Mouse (Mus musculus): ENCODE measurements around the gene Dnah1. TPM values are rescaled to one million over a fixed set of nuclear protein-coding genes. Genes with fewer than 3 reads are reported as not detected.

The Dnah1 gene
- polyA plus RNA-seq, 1 experiment from 2014 or later: 4.9 TPM

DNA sequence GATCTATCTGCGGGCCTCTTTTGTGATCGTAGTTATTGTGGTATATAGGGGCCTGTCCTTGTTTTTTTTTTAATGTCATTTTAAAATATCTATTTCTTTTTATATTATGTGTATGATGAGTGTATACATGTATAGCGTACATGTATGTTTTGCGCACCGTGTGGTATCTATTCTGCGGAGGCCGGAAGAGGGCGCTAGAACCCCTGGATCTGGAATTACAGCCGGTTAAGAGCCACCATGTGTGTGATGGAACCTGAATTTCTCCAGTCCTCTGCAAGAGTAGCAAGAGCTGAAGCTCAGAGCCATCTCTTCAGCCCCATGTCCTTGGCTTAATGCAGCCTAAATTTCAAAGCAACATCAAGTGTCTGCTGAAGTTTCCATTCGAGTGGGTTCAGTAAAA lies 1.2 kb upstream of the Dnah1 start:
- no peak overlapping the region for H3K4me2 ChIP-seq (ENCODE audit: low read depth, low read length)
- 66% methylated on average over 10 of the region's 10 CpGs for WGBS

DNA sequence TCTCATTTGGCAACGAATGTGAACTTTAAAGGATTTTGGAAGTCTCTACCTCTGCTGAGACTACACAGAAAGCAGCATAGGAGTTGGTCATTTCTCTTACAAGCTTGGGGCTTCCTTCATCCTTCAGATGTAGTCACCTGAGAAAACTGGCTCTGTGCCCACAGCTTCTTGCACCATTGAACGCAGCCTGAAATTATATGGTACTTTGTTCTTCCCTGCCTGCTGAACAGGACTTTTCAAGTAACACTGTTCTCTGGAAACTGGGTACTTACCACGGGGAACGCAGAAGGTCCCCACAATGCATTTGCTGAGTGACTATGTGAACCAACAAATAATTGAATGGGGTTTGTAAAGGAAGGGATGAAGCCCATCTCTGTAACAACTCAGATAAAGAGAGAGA lies 507 bp downstream of the Dnah1 start:
- Histone ChIP-seq H3K27me3 (ENCODE audit: control insufficient read depth, insufficient read depth, low read length) (no peaks in the 10 kb centered on the region), H3K36me3 (ENCODE audit: control insufficient read depth, insufficient read depth, low read length) (no peaks in the 10 kb centered on the region), H3K9me3 (replicated peaks; ENCODE audit: control insufficient read depth, low read length) (no peaks in the 10 kb centered on the region), H3K9ac (ENCODE audit: low read length) (no peak overlapping the region), H3K4me1 (ENCODE audit: control insufficient read depth, insufficient read depth, low read length) (peaks cover 4% of the 10 kb centered on the region; the same call in 1 of the 2 replicates), H3K4me3 (replicated peaks; ENCODE audit: low read length) (peak overlapping the region; percentile 44), H3K27ac (ENCODE audit: low read length) (no peak overlapping the region), H3K4me2 (ENCODE audit: low read depth, low read length) (peak overlapping the region; percentile 78)
- ATAC-seq (ENCODE audit: insufficient read depth, low FRiP score): no peak
- 80% methylated on average over 4 of the region's 4 CpGs for WGBS

More for the DNA sequence above, 1.2 kb upstream of the Dnah1 start:
- no peaks in the 10 kb centered on the region for H3K27me3 ChIP-seq (ENCODE audit: control insufficient read depth, insufficient read depth, low read length)
- H3K4me3 ChIP-seq (replicated peaks; ENCODE audit: low read length): no peak overlapping the region
- H3K4me1 ChIP-seq (ENCODE audit: control insufficient read depth, insufficient read depth, low read length): peaks cover 4% of the 10 kb centered on the region; the same call in 1 of the 2 replicates
- no peaks in the 10 kb centered on the region for H3K36me3 ChIP-seq (ENCODE audit: control insufficient read depth, insufficient read depth, low read length)
- no peaks in the 10 kb centered on the region for H3K9me3 ChIP-seq (replicated peaks; ENCODE audit: control insufficient read depth, low read length)
- H3K9ac ChIP-seq (ENCODE audit: low read length): no peak overlapping the region
- no peak overlapping the region for H3K27ac ChIP-seq (ENCODE audit: low read length)
- no peak for ATAC-seq (ENCODE audit: insufficient read depth, low FRiP score)

DNA sequence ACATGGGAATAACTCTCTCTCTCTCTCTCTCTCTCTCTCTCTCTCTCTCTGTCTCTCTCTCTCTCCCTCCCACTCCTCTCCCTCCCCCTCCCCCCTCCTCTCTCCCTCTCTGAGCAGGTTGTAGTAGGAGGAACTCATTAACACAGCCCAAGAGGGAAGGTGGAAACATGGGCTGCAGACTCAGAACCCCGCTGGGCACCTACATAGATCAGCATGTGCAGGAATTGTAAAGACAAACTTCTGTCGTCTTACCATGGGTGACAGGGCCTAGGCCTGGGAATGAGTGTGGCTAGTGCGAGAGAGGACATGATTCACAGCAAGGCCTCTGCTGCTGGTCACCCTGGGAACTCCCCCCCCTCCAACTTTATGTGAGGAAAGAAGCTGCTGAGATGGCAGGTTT lies 1.5 kb downstream of the Dnah1 start:
- WGBS: 89% methylated on average over 3 of the region's 3 CpGs
- no peak overlapping the region for H3K27ac ChIP-seq (ENCODE audit: low read length)

DNA sequence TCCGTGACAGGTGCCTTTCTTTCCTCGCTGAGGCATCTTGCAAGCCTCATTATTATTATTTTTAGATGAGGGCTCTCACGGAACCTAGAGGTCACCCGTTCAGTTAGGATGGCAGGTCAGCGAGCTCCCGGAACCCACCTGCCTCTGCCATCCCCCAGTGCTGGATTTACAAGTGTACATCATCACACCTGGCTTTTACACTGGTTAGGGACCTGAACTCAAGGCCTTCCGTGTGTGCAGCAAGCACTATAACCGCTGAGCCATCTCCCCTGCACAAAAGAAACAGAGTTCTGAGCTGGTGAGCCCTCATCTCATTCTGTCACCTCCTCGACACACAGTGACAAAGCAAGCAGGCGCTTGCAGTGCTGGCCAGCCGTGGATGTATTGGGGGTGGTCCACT lies 2.5 kb downstream of the Dnah1 start:
- no peak for ATAC-seq (ENCODE audit: insufficient read depth, low FRiP score)
- Histone ChIP-seq H3K9ac (ENCODE audit: low read length) (no peak overlapping the region), H3K4me3 (replicated peaks; ENCODE audit: low read length) (no peak overlapping the region), H3K9me3 (replicated peaks; ENCODE audit: control insufficient read depth, low read length) (no peaks in the 10 kb centered on the region), H3K4me2 (ENCODE audit: low read depth, low read length) (no peak overlapping the region), H3K4me1 (ENCODE audit: control insufficient read depth, insufficient read depth, low read length) (peaks cover 4% of the 10 kb centered on the region; the same call in 1 of the 2 replicates), H3K27ac (ENCODE audit: low read length) (no peak overlapping the region), H3K36me3 (ENCODE audit: control insufficient read depth, insufficient read depth, low read length) (no peaks in the 10 kb centered on the region), H3K27me3 (ENCODE audit: control insufficient read depth, insufficient read depth, low read length) (no peaks in the 10 kb centered on the region)
- 83% methylated on average over 11 of the region's 11 CpGs for WGBS

More for the DNA sequence above, 1.5 kb downstream of the Dnah1 start:
- H3K4me1 ChIP-seq (ENCODE audit: control insufficient read depth, insufficient read depth, low read length): peaks cover 4% of the 10 kb centered on the region; the same call in 1 of the 2 replicates
- no peak overlapping the region for H3K4me2 ChIP-seq (ENCODE audit: low read depth, low read length)
- H3K27me3 ChIP-seq (ENCODE audit: control insufficient read depth, insufficient read depth, low read length): no peaks in the 10 kb centered on the region
- H3K9ac ChIP-seq (ENCODE audit: low read length): no peak overlapping the region
- no peaks in the 10 kb centered on the region for H3K9me3 ChIP-seq (replicated peaks; ENCODE audit: control insufficient read depth, low read length)
- no peak for ATAC-seq (ENCODE audit: insufficient read depth, low FRiP score)
- H3K4me3 ChIP-seq (replicated peaks; ENCODE audit: low read length): no peak overlapping the region
- no peaks in the 10 kb centered on the region for H3K36me3 ChIP-seq (ENCODE audit: control insufficient read depth, insufficient read depth, low read length)

DNA sequence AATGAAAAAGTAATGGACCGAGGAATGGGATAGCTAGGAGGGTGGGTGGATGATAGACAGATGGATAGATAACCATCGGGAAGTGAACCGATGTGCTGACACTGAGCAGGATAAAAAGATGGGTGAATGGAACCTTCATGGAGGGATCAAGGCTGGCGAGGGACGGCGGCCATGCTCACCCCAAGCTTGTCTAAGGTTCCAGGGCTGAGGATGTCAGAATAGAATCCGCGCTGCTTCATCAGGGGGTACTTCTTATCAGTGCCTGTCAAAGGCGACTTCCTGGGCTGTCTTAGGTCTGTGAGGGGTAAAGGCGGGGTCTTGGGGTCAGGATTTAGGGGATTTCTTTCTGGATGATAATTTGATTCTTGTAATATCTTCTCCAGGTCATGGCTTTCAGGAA lies 4.2 kb downstream of the Dnah1 start:
- Histone ChIP-seq H3K27me3 (ENCODE audit: control insufficient read depth, insufficient read depth, low read length) (no peaks in the 10 kb centered on the region), H3K9me3 (replicated peaks; ENCODE audit: control insufficient read depth, low read length) (no peaks in the 10 kb centered on the region), H3K36me3 (ENCODE audit: control insufficient read depth, insufficient read depth, low read length) (no peaks in the 10 kb centered on the region), H3K4me1 (ENCODE audit: control insufficient read depth, insufficient read depth, low read length) (peaks cover 4% of the 10 kb centered on the region; the same call in 1 of the 2 replicates), H3K27ac (ENCODE audit: low read length) (no peak overlapping the region), H3K4me2 (ENCODE audit: low read depth, low read length) (no peak overlapping the region), H3K4me3 (replicated peaks; ENCODE audit: low read length) (no peak overlapping the region), H3K9ac (ENCODE audit: low read length) (no peak overlapping the region)
- ATAC-seq (ENCODE audit: insufficient read depth, low FRiP score): no peak
- WGBS: 77% methylated on average over 10 of the region's 10 CpGs

DNA sequence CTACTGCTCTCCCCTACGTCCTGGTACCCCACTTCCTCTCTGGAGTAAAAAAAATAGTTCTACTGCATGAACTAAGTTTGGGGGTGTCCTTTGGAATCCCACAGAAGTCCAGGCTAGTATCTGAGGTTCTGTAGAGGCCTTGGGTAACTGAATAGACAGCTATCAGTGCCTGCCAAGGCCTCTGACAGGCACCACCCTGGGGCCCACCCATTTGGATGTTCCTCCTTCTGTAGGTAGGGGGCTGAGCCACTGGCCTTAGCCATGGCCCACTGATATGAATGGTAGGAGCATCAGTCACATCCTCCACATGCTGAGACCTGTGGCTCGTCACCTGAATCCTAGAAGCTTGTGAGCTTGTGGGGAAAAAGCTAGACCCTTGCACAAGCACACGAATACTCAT lies 5.9 kb downstream of the Dnah1 start:
- no peak for ATAC-seq (ENCODE audit: insufficient read depth, low FRiP score)
- Histone ChIP-seq H3K4me3 (replicated peaks; ENCODE audit: low read length) (no peak overlapping the region), H3K4me2 (ENCODE audit: low read depth, low read length) (no peak overlapping the region), H3K9ac (ENCODE audit: low read length) (no peak overlapping the region), H3K4me1 (ENCODE audit: control insufficient read depth, insufficient read depth, low read length) (no peaks in the 10 kb centered on the region), H3K36me3 (ENCODE audit: control insufficient read depth, insufficient read depth, low read length) (no peaks in the 10 kb centered on the region), H3K9me3 (replicated peaks; ENCODE audit: control insufficient read depth, low read length) (no peaks in the 10 kb centered on the region), H3K27ac (ENCODE audit: low read length) (no peak overlapping the region), H3K27me3 (ENCODE audit: control insufficient read depth, insufficient read depth, low read length) (no peaks in the 10 kb centered on the region)
- WGBS: 68% methylated on average over 3 of the region's 3 CpGs

DNA sequence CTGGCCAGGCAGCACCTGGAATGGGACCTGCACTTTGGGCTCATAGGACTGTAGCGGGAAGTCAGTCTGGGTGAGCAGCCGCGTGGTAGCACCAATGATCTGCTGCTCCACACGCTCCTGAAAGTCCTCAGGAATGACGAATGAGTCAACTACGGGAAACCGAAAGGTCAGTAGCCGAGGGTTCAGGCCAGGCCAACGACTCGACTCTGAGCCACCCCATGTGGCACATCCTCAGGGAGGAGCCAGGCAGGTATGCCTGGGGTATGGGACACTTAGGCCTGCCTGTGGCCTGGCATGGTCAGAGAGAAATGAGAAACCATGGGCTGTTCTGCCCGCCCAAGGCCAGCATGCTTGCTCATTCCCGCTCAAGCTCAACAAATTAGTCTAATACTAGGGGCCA lies 7.1 kb downstream of the Dnah1 start:
- Histone ChIP-seq H3K9me3 (replicated peaks; ENCODE audit: control insufficient read depth, low read length) (no peaks in the 10 kb centered on the region), H3K4me1 (ENCODE audit: control insufficient read depth, insufficient read depth, low read length) (no peaks in the 10 kb centered on the region), H3K27me3 (ENCODE audit: control insufficient read depth, insufficient read depth, low read length) (no peaks in the 10 kb centered on the region), H3K4me2 (ENCODE audit: low read depth, low read length) (no peak overlapping the region), H3K9ac (ENCODE audit: low read length) (no peak overlapping the region), H3K36me3 (ENCODE audit: control insufficient read depth, insufficient read depth, low read length) (no peaks in the 10 kb centered on the region), H3K4me3 (replicated peaks; ENCODE audit: low read length) (no peak overlapping the region), H3K27ac (ENCODE audit: low read length) (no peak overlapping the region)
- WGBS: 54% methylated on average over 12 of the region's 12 CpGs
- ATAC-seq (ENCODE audit: insufficient read depth, low FRiP score): no peak

DNA sequence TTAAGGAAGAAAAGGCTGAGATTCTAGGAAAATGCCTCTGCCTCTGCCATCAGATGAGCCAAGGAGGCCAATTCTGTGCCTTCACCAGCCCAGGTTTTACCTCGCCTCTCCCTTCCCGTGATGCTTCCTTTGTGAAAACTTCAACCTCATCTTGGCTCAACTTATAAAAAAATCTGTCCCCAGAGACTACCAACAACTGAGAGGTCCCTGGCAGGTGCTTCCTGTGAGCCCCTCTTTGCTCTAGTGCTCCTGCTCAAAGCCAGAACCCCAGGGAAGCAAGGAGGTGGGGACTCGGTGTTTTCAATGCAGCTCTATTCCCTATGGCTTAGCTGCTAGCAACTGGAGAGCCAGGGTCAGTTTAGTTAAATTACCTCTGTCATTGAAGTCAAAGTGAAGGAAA lies 10.5 kb downstream of the Dnah1 start:
- Histone ChIP-seq H3K27me3 (ENCODE audit: control insufficient read depth, insufficient read depth, low read length) (no peaks in the 10 kb centered on the region), H3K4me2 (ENCODE audit: low read depth, low read length) (no peak overlapping the region), H3K36me3 (ENCODE audit: control insufficient read depth, insufficient read depth, low read length) (no peaks in the 10 kb centered on the region), H3K9ac (ENCODE audit: low read length) (no peak overlapping the region), H3K4me3 (replicated peaks; ENCODE audit: low read length) (no peak overlapping the region), H3K4me1 (ENCODE audit: control insufficient read depth, insufficient read depth, low read length) (no peaks in the 10 kb centered on the region), H3K27ac (ENCODE audit: low read length) (no peak overlapping the region), H3K9me3 (replicated peaks; ENCODE audit: control insufficient read depth, low read length) (no peaks in the 10 kb centered on the region)
- WGBS: 63% methylated on average over 3 of the region's 3 CpGs
- no peak for ATAC-seq (ENCODE audit: insufficient read depth, low FRiP score)

DNA sequence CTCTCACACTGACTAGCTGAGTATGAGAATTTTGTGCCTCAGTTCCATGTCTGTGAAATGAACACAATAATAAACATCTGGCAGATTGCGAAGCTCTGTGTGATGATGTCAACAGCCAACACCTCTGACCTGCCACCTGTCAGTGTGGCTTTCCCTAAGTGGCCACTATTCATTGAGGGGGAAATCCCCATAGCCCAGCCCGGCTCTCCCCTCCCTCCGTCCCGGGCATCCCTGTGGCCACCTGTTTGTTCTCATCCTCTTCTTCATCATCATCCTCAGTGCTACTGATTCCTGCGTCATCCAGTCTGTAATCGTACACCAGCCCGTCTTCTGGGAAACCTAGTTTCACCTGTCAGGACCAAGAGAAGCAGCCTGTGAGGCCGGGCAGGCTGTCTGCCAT lies 38.0 kb downstream of the Dnah1 start:
- Histone ChIP-seq H3K27me3 (ENCODE audit: control insufficient read depth, insufficient read depth, low read length) (no peaks in the 10 kb centered on the region), H3K36me3 (ENCODE audit: control insufficient read depth, insufficient read depth, low read length) (no peaks in the 10 kb centered on the region), H3K4me3 (replicated peaks; ENCODE audit: low read length) (no peak overlapping the region), H3K27ac (ENCODE audit: low read length) (no peak overlapping the region), H3K4me1 (ENCODE audit: control insufficient read depth, insufficient read depth, low read length) (no peaks in the 10 kb centered on the region), H3K4me2 (ENCODE audit: low read depth, low read length) (no peak overlapping the region), H3K9me3 (replicated peaks; ENCODE audit: control insufficient read depth, low read length) (no peaks in the 10 kb centered on the region), H3K9ac (ENCODE audit: low read length) (no peak overlapping the region)
- ATAC-seq (ENCODE audit: insufficient read depth, low FRiP score): no peak
- 77% methylated on average over 8 of the region's 8 CpGs for WGBS

DNA sequence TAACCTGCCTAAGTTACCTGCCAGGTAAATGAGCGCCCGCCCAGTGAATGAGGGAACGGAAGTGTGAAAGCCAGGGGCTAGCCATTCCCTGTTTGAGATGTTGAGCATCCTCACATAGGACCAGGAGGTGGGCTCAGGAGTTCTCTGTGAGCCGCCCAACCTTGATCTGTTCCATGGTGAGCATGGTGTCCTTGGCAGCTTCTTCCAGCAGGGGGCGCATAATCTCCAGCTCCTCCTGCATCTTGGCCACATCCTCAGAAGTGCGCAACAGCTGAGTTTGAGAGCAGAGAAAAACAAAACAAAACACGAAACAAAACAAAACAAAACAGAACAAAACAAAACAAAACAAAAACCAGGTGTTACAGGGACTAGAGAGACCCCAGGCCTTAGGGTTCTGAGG lies 51.5 kb downstream of the Dnah1 start:
- Histone ChIP-seq H3K27me3 (ENCODE audit: control insufficient read depth, insufficient read depth, low read length) (no peaks in the 10 kb centered on the region), H3K4me3 (replicated peaks; ENCODE audit: low read length) (no peak overlapping the region), H3K4me1 (ENCODE audit: control insufficient read depth, insufficient read depth, low read length) (no peaks in the 10 kb centered on the region; the same call in 1 of the 2 replicates), H3K9ac (ENCODE audit: low read length) (no peak overlapping the region), H3K4me2 (ENCODE audit: low read depth, low read length) (no peak overlapping the region), H3K27ac (ENCODE audit: low read length) (no peak overlapping the region), H3K9me3 (replicated peaks; ENCODE audit: control insufficient read depth, low read length) (no peaks in the 10 kb centered on the region), H3K36me3 (ENCODE audit: control insufficient read depth, insufficient read depth, low read length) (no peaks in the 10 kb centered on the region)
- WGBS: 21% methylated on average over 7 of the region's 7 CpGs
- no peak for ATAC-seq (ENCODE audit: insufficient read depth, low FRiP score)

Measured in stomach, embryonic 16.5 days (tissue).